Mouse (Mus musculus): ENCODE results near the gene Ppp2r5b.
A peak's percentile ranks its signal among the peaks of the same experiment; 100 is the strongest.

Gene Ppp2r5b

GRCm38 (mm10) chr19:6235084-6236052, at the start of gene Ppp2r5b:
Gene Ppp2r5b, minus strand, starts transcription at chr19:6235872.
- DNase-seq (ENCODE audit: low spot score), result peak; percentile 93

GRCm38 (mm10) chr19:6285226-6285625, 49.6 kb upstream of the Ppp2r5b start:
- DNase-seq (ENCODE audit: low spot score), result no peak

- DNase-seq (ENCODE audit: low spot score), result no peak
Measured at GRCm38 (mm10) chr19:6284502-6284901, 48.8 kb upstream of the Ppp2r5b start.

- DNase-seq (ENCODE audit: low spot score), result no peak
Measured at GRCm38 (mm10) chr19:6283001-6283400, 47.3 kb upstream of the Ppp2r5b start.

- DNase-seq (ENCODE audit: low spot score), result no peak
Measured at GRCm38 (mm10) chr19:6281122-6282020, 45.7 kb upstream of the Ppp2r5b start.

- no peak for DNase-seq (ENCODE audit: low spot score)
Measured at GRCm38 (mm10) chr19:6280554-6280953, 44.9 kb upstream of the Ppp2r5b start.

GRCm38 (mm10) chr19:6279481-6280144, 43.9 kb upstream of the Ppp2r5b start:
- no peak for DNase-seq (ENCODE audit: low spot score)

GRCm38 (mm10) chr19:6278439-6279073, 42.9 kb upstream of the Ppp2r5b start:
- no peak for DNase-seq (ENCODE audit: low spot score)

GRCm38 (mm10) chr19:6277661-6278438, 42.2 kb upstream of the Ppp2r5b start:
- DNase-seq (ENCODE audit: low spot score), result peak; percentile 55

- DNase-seq (ENCODE audit: low spot score), result peak; percentile 98
Measured at GRCm38 (mm10) chr19:6276426-6277421, 41.1 kb upstream of the Ppp2r5b start, which contains the start of gene Ehd1. Gene Ehd1, plus strand, starts transcription at chr19:6276725.

GRCm38 (mm10) chr19:6275740-6276389, 40.2 kb upstream of the Ppp2r5b start:
- no peak for DNase-seq (ENCODE audit: low spot score)

- no peak for DNase-seq (ENCODE audit: low spot score)
Measured at GRCm38 (mm10) chr19:6273998-6274608, 38.4 kb upstream of the Ppp2r5b start.

- no peak for DNase-seq (ENCODE audit: low spot score)
Measured at GRCm38 (mm10) chr19:6273592-6273991, 37.9 kb upstream of the Ppp2r5b start.

GRCm38 (mm10) chr19:6272738-6273137, 37.1 kb upstream of the Ppp2r5b start:
- no peak for DNase-seq (ENCODE audit: low spot score)

GRCm38 (mm10) chr19:6272053-6272452, 36.4 kb upstream of the Ppp2r5b start:
- no peak for DNase-seq (ENCODE audit: low spot score)

- DNase-seq (ENCODE audit: low spot score), result no peak
Measured at GRCm38 (mm10) chr19:6271206-6271605, 35.5 kb upstream of the Ppp2r5b start.

GRCm38 (mm10) chr19:6270661-6271060, 35.0 kb upstream of the Ppp2r5b start:
- DNase-seq (ENCODE audit: low spot score), result no peak

- no peak for DNase-seq (ENCODE audit: low spot score)
Measured at GRCm38 (mm10) chr19:6269798-6270475, 34.3 kb upstream of the Ppp2r5b start.
